Mouse (Mus musculus) lung, adult 2 months (tissue): ENCODE results near the gene Asic2. TPM values are rescaled to one million over a fixed set of nuclear protein-coding genes. Genes with fewer than 3 reads are reported as not detected.

Experiments
- DNase-seq: peaks from one replicate; pipeline ENCODE4 v3.0.0; 2022
- H3K4me1 ChIP-seq: fragments of 200-500 bp; 2 replicates; pipeline ENCODE4 v1.6.1; 2011; ENCODE audit warnings: low read length; ENCODE audit not compliant: control insufficient read depth, insufficient read depth
- H3K4me3 ChIP-seq: fragments of 200-500 bp; replicated peaks from 2 replicates; pipeline ENCODE3; 2011; ENCODE audit warnings: low read depth, mild to moderate bottlenecking, control low read depth, low read length; ENCODE audit errors: extremely low read depth
- CTCF ChIP-seq: fragments of 200-500 bp; IDR thresholded peaks from 2 replicates; pipeline ENCODE4 v1.5.1; 2011; ENCODE audit warnings: mild to moderate bottlenecking, low read length, control low read depth; ENCODE audit not compliant: insufficient read depth
- POLR2A ChIP-seq: fragments of 200-500 bp; IDR thresholded peaks from 2 replicates; pipeline ENCODE4 v1.6.1; 2011; ENCODE audit warnings: low read depth, mild to moderate bottlenecking, control low read depth, low read length, borderline replicate concordance; ENCODE audit errors: extremely low read depth
- WGBS: fragments of 180-500 bp; shearing (Covaris S2); methylation state at CpG from one replicate; pipeline ENCODE4 v1.1.7; 2018; 5-methylcytosine and 5-hydroxymethylcytosine counted together
- polyA plus RNA-seq: library from polyadenylated mRNA; depleted of rRNA; stranded (reverse); fragments of >200 nt; gene quantifications from 2 replicates; pipeline ENCODE4 v1.2.3, GENCODE M21; 2012

Asic2 gene
- polyA plus RNA-seq, 1 experiment = 0.04 TPM

DNA sequence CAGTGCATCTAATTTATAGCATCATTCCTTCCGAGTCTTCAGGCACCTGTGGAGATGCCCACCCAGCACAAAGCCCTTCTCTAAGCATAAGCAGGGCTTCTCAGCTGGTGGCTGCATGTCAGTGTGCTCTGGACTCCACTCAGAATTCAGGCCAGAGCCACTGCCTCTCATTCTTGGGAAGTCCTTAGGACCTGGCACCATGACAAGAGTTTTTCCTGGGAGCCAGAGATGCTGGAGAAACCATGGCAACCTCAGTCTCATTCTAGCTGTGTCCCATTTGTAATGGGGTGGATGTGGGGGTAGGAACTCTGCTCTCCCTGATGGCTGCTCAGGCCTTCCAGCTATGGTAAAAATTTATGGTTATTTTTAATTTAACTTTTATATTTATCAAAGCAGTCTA is 1006.9 kb downstream of the Asic2 start:
- Histone ChIP-seq H3K4me3 (no peak overlapping the region), H3K4me1 (no peaks in the 10 kb centered on the region)
- no peak for TF ChIP-seq POLR2A
- no peak for TF ChIP-seq CTCF
- 61% methylated on average over 1 of the region's 1 CpGs for WGBS
- DNase-seq = no peak

DNA sequence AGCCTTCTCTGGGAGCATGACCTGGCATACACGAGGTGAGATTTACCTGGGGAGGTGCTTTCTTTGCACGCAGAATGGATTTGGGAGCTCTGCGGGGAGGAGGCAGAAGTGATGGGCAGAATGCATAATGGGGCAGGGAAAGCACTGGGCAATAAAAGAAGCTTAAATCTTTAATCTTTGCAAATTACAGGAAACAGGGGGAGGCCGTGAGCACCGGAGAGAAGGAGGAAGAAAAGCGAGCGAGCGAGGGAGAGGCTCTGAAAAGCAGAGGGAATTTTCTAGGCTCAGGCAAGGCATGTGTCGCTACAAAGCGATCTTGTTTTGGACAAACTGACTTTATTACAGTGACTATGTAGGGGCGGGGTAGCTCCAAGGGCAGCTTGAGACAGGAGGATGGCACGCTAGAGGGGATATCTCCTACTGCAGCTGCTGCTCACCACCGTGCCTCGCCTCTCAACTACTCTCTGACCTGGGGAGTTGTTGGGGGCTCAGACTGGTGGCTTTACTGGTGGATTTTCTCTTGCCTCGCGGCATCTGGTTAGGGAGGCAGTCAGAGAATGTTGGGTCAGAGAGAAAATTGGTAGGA is 1010.1 kb downstream of the Asic2 start:
- 10% methylated on average over 16 of the region's 16 CpGs for WGBS
- H3K4me1 ChIP-seq = no peaks in the 10 kb centered on the region
- no peak overlapping the region for H3K4me3 ChIP-seq
- no peak for TF ChIP-seq CTCF
- TF ChIP-seq POLR2A = no peak
- no peak for DNase-seq

DNA sequence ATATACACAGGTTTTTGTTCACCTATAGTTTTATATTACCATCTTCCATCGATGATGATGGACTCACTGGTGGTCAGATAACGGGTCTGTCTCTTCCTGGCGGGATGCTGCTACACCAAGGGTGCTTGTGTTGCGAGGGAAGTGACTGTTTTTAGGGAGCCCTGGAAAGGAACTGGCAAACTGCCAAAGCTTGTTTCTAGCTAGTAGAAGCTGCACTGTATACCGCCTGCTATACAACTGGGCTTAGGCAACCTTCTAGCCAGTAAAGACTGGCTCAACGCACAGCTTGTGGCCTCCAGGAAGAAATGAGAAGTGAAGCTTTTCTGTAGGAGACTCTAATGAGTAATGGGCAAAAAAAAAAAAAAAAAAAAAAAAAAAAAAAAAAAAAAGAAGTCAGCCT is 1012.3 kb downstream of the Asic2 start:
- Histone ChIP-seq H3K4me3 (no peak overlapping the region), H3K4me1 (no peaks in the 10 kb centered on the region)
- 63% methylated on average over 6 of the region's 6 CpGs for WGBS
- DNase-seq = no peak
- no peak for TF ChIP-seq CTCF
- no peak for TF ChIP-seq POLR2A

DNA sequence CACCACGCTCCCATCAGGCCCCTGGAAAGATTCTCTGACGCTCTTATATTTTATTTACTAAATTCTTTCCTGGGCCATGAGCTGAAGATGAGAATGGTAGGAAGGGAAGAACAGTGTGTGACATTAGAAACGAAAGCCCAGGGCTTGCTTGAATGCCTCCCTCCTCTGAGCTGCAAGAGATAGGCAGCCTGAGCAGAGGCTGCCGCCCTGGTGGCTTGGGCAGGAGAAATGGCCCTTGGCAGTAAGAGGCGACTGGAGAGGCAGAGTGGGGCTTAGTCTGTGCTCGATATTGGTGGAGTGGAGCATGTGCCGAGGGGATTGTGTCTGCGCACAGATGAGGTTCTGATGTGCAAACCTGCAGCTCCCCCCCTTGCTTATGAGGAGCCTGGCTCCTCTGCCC is 1014.1 kb downstream of the Asic2 start:
- Histone ChIP-seq H3K4me3 (no peak overlapping the region), H3K4me1 (no peaks in the 10 kb centered on the region)
- TF ChIP-seq POLR2A (no peak), CTCF (no peak)
- WGBS = 74% methylated on average over 8 of the region's 8 CpGs
- DNase-seq = no peak

DNA sequence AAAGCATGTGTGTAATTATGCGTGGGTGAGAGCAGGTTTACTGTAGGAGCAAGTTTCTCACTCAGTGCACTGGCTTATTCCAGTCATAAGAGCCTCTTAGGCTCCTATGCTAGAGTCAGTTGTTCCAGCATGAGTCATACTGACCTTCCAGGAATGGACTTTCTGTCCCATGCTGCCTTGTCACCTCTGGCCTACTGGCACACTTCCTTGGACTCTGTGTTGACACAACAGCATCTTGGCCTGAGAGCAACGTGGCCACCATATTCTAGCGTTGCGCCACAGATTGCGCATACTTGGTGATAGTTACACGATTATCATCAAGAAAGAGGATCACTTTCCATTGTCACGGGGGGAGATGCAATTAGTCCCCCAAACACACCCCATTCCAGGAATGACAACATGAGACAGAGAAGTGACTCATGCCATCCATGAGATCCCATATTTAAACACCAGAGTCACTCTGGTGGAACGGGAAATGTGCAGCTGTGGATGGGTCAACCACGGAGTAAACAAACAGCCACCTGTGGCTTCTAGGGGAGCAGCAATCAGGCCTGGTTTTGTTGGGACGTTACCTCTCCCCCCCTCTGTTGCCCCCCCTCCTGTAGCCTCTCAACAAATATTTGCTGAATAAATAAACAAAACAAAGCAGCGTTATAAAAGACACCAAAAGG is 1019.1 kb downstream of the Asic2 start:
- WGBS = 63% methylated on average over 11 of the region's 11 CpGs
- no peak overlapping the region for H3K4me3 ChIP-seq
- DNase-seq = peak; percentile 5

DNA sequence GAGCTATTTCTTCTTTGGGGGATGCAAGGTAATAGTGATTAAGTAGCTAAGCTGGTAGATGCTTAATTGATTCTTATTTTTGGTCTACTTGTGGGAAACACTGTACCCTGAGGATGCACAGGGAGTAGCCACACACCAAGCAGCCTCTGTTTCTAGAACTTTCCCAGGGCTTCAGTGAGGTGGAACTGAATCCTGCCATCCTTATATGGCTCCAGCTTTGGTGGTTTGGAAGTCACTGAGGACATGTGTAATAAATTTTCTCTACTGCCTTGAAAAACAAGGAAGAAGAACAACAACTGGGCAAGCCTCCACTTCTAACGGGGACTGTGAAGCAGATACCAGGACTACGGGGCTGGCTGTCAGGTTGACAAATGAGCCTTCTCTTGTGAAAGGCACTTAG is 1020.2 kb downstream of the Asic2 start:
- Histone ChIP-seq H3K4me3 (no peak overlapping the region), H3K4me1 (no peaks in the 10 kb centered on the region)
- TF ChIP-seq CTCF (no peak), POLR2A (no peak)
- no peak for DNase-seq
- WGBS = 3% methylated on average over 2 of the region's 2 CpGs

More for the DNA sequence above, 1019.1 kb downstream of the Asic2 start:
- TF ChIP-seq POLR2A (no peak), CTCF (no peak)
- H3K4me1 ChIP-seq = no peaks in the 10 kb centered on the region

DNA sequence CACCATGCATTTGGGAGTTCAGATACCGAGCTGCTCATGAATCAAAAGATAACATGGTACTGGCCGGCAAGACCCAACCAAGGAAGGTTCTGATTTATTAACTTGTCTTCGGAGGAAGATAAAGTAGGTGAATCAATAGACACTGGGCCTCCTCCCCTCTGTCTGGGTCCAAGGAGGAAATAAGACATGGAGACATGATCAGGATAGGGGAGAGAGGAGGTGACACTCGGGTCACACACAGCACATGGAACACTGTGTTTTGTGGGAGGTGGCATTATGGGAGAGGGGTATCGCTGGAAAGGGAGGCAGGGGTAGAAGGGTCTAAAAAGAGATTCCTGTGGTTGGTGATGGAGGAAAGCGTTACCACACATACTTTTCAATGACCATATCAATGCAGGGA is 1022.1 kb downstream of the Asic2 start:
- no peak for DNase-seq
- Histone ChIP-seq H3K4me3 (no peak overlapping the region), H3K4me1 (no peaks in the 10 kb centered on the region)
- TF ChIP-seq CTCF = no peak
- no peak for TF ChIP-seq POLR2A
- WGBS = 78% methylated on average over 6 of the region's 6 CpGs

DNA sequence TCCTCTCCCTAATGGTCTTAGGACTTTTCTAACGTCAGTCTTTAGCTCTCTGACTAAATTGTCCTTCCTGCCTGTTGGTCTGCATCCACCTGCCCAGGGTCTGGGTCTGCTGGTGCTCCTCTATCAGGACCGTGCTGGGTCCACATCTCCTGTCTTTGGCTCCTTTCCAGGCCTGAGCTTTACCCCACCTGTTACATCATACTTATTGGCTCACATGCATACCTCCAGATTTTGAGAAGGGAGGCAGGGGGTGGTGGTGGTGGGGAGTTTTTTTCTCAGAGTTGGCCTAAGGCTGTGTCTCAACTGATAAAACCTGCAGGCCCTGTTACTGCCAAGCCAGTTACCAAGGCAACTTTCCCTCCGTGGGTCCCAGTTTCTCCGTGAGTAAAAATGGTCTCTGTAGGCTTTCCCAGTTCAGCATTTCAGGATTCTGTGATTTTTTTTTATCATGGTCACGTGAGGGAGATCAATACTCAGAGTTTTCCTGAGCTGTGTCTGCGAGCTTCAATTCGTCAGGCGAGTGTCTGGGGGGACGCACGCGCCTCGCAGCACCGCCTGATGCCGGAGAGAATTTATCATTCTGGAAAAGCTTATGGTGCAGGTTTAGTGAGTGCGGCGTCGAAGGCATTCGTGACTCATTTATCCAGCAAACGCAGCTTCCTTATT is 1044.8 kb downstream of the Asic2 start:
- Histone ChIP-seq H3K4me3 (no peak overlapping the region), H3K4me1 (no peaks in the 10 kb centered on the region)
- TF ChIP-seq POLR2A (no peak), CTCF (no peak)
- WGBS = 78% methylated on average over 19 of the region's 19 CpGs
- no peak for DNase-seq

DNA sequence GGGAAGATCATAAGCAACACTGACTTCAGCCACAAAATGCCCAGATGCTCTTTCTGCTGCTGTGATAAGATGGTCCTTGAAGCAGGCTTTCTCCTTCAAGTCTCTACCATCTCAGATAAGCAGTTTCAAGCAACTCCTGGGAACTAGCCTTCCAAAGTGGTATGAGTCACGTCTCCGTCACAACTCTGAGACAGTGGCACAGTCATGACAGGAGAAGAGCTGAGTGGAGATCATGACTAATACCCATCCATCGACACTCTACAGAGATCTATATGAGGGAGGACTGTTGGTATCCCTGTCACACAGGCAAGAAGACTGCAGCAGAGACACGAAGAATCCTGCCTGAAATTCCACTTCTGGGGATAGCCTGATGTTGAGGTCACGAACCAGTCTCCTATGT is 1049.9 kb downstream of the Asic2 start:
- H3K4me3 ChIP-seq = no peak overlapping the region
- no peaks in the 10 kb centered on the region for H3K4me1 ChIP-seq
- 73% methylated on average over 5 of the region's 5 CpGs for WGBS
- TF ChIP-seq CTCF (no peak), POLR2A (no peak)
- no peak for DNase-seq

DNA sequence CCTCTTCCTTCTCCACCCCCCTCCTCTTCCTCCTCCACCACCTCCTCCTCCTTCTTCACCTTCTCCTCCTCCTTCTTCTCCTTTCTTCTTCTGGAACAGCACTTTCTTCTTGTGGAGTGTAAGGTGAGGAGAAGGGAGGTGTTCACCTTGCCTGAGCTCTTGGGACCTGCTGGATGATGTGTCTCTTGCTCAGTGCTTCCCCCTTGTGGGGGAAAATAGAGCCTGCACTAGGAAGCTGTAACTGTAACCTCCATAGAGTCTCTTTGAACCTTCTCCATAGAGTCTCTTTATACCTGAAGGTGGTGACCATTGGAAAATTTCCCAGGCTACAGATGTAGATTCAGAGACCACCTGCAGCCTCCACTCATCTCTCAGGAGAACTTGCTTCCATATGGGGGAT is 1050.6 kb downstream of the Asic2 start:
- H3K4me3 ChIP-seq = no peak overlapping the region
- no peak for TF ChIP-seq POLR2A
- TF ChIP-seq CTCF = peak; percentile 18; the same call in 1 of the 2 replicates
- DNase-seq = no peak
- no peaks in the 10 kb centered on the region for H3K4me1 ChIP-seq
